9 mouse cellular contexts compared by ENCODE assay signal in genomic region chr6:91646019-91646418, GRCm38 (mm10). TPM values are rescaled to one million over a fixed set of nuclear protein-coding genes. Genes with fewer than 3 reads are reported as not detected.
DNase-seq lines count a peak whose midpoint lies in the region; TF ChIP-seq lines count a peak whose summit lies in the region.
"Had no signal": no experiment of that assay in that cellular context is flagged by ENCODE, and none has a peak within 500 bp of the region (broad histone marks: within the 10 kb centered on the region; RNA-seq: fewer than 3 reads in every experiment).

No protein-coding gene starts in this region.

- intact Hi-C loops in gastrocnemius, adult 2 months (cut with DNase I) = no loop called here
- intact Hi-C loops in gastrocnemius, postnatal 36 days (cut with DNase I) = no loop called here

- no peak overlapping the region for H3K27ac ChIP-seq in gastrocnemius, adult 2 months
- no peak overlapping the region for H3K27ac ChIP-seq in layer of hippocampus, adult 2 months

- no peak for TF ChIP-seq CTCF in gastrocnemius, adult 2 months (IDR thresholded peaks at IDR 0.05)
- no peak for TF ChIP-seq CTCF in layer of hippocampus, adult 2 months (conservative IDR thresholded peaks at IDR 0.05)

- peak; percentile 44 for DNase-seq in gastrocnemius, adult 2 months
- no peak for DNase-seq in gastrocnemius, postnatal 36 days
- peak; percentile 62 to 70 for DNase-seq in right cerebral cortex, postnatal 10 days (ENCODE audit: low spot score in 2 of 2)
- DNase-seq in right cerebral cortex, postnatal 36 days (ENCODE audit: low spot score in 2 of 2) = no peak
- DNase-seq in layer of hippocampus, adult 2 months (ENCODE audit: low spot score in 2 of 2) = peak; percentile 19 to 48
- no peak for DNase-seq in c-Kit-positive CD71-positive TER-119-positive erythroid progenitor cells, embryonic 14.5 days (ENCODE audit: low spot score)
- DNase-seq in embryo, embryonic 11 days = no peak
- no peak for DNase-seq in B cell, adult 2 months
- DNase-seq: lung, postnatal 14 days had no signal

- H3K4me3 ChIP-seq in gastrocnemius, adult 2 months = no peak overlapping the region
- H3K4me3 ChIP-seq in layer of hippocampus, adult 2 months = no peak overlapping the region

RNA-seq across cellular contexts. Expression of gene Slc6a6, which starts 37.8 kb away (rescaled TPM):
- total RNA-seq in gastrocnemius, adult 2 months (2021) = 10 to 100 TPM; 67.0 to 91.9 TPM
- 10 to 100 TPM; 66.3 to 70.0 TPM for total RNA-seq in gastrocnemius, postnatal 36 days (2021)
- 100 to 1,000 TPM; 136 to 138 TPM for total RNA-seq in layer of hippocampus, adult 2 months (2021)

Comparison
In these comparisons a context has a peak if more than half of its experiments do, and no peak if none do; other contexts are left out.
1. DNase-seq: peak in gastrocnemius, adult 2 months (single experiment), right cerebral cortex, postnatal 10 days (2 of 2) and layer of hippocampus, adult 2 months (2 of 2); none in gastrocnemius, postnatal 36 days (0 of 2), right cerebral cortex, postnatal 36 days (0 of 2), c-Kit-positive CD71-positive TER-119-positive erythroid progenitor cells, embryonic 14.5 days (single experiment), embryo, embryonic 11 days (single experiment) and B cell, adult 2 months (0 of 2).